Mouse (Mus musculus): ENCODE measurements around the gene Prpf6.

Gene Prpf6

DNA sequence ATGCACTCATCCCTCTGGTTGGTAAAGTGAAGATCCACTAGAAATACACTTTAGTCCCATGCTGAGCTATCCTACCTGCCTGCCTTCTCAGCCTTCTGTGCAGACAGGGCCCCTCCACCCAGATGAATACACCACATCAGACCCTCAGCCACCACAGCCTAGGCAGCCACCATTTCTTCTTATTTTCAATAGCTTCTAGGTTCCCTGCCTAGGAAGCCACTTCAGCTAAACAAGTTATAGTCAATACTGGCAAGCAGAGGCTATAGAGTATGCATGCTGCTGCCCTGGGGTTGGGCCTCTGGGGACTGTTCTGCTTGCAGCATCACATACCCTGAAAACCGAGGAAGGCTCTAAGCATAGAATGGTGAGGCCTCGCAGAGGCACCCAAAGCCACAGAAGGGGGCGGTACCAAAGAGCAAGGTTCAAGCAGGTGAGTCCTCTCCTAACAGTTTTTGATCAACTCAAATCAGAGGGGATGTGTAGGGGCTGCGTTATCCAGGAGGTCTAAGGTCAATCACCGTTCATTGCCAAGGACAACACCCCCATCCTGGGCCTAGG is at the start of gene Prpf6:
Gene Prpf6, plus strand, starts transcription at position 341 of the 558 bp plus-strand sequence.
- DNase-seq, result no peak

DNA sequence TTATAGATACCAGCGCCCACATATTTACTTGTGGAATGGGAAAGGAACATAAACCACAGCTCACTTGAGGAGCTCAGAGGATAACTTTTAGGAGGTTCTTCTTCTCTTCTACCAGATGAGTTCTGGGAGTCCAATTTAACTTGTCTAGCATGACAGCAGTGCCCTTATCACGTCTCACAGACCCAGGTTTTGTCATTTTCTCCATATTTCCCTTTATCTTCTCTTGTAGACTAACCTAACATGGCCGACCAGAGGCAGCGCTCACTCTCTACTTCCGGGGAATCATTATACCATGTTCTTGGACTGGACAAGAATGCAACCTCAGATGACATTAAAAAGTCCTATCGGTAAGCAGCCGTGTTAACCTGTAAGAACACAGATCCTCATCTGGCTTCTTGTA is 45.5 kb upstream of the Prpf6 start:
- no peak for DNase-seq

DNA sequence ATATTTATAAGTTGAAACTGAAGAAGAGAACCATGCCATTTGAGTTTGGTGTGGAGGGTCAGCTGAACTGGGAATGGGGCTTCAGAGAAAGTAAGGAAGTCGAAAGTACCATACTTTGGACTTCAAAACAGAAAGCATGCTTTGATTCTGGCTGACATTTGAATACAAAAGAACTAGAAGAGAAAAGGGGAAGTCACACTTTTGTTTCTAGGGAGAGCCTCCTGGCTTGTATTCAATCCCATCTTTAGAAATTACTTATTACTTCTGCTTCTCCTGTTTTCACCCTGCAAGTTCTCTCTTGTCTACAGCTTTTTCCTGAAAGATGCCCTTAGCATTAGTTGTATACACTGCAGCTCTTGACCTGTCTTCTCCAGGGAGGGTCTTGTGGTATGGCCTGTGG is 43.4 kb upstream of the Prpf6 start:
- DNase-seq, result no peak

DNA sequence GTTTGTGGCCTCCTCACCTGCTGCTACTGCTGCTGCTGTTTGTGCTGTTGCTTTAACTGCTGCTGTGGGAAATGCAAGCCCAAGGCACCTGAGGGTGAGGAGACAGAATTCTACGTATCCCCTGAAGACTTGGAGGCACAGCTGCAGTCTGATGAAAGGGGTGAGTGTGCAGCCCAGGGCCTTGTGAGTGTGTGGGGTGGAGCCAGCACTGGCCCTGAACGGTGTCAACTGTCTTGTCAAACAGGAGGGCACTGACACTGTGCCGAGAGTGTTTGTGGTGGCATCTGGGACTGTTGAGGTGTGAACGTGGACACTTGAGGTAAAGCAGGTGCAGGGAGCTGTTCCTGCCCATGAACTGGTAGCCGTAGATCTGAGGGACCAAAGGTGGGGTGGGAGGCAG is 43.0 kb upstream of the Prpf6 start:
- no peak for DNase-seq

DNA sequence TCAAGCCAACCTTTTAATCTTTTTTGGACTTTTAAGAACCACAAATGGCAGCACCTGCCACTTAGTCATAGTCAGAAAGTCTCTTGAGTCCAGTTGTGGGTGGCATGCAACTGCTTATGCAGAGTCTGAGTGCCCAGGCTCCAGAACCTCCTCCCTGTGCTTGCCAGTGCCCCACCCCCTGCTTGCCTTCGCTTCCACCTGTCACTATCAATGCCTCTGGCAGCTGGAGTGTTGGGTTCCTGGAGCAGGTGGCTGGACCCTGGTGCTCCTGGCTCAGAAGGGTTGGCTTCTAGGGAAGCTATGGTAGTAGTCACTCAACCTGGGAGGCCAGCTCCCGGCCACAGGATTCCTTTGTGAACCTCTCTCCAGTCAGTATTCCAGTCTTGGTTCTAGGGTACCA is 41.4 kb upstream of the Prpf6 start:
- DNase-seq, result no peak

DNA sequence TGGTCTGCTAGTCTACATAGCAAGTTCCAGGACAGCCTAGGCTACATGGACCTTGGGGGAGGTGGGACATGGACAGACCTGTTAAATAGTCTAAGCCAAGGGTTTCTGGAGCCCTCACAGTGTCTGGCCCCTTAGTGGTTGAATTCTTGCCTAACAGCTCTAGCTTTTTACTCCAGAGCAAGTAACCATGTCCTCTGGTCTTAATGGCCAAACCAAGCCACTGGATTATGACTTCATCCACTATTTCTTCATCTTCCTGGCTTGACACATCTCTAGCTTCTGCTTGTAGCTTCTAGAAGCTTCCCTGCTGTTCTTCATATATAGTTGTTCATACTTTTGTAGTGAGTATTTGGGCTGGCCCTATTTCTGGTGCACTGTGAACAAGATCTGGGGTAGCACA is 37.9 kb upstream of the Prpf6 start:
- DNase-seq, result no peak

DNA sequence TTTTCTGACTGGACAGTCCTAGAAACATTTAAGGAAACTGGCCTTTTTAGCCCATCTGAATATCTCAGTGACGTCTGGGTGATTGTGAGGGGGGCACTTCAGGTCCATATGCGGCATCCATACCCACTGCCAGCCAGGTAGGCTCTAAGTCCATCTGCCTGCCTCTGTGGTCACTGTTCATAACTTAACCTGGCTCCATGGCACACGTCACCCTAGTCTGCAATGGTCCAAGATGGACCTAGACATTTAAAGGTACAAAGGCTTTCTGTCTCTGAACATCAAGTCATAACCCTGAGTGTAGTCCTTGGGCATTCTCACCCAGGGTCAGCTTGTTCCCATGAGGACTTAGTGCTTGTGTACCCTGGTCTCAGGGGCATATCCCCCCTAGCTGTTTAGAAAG is 24.3 kb upstream of the Prpf6 start:
- no peak for DNase-seq

DNA sequence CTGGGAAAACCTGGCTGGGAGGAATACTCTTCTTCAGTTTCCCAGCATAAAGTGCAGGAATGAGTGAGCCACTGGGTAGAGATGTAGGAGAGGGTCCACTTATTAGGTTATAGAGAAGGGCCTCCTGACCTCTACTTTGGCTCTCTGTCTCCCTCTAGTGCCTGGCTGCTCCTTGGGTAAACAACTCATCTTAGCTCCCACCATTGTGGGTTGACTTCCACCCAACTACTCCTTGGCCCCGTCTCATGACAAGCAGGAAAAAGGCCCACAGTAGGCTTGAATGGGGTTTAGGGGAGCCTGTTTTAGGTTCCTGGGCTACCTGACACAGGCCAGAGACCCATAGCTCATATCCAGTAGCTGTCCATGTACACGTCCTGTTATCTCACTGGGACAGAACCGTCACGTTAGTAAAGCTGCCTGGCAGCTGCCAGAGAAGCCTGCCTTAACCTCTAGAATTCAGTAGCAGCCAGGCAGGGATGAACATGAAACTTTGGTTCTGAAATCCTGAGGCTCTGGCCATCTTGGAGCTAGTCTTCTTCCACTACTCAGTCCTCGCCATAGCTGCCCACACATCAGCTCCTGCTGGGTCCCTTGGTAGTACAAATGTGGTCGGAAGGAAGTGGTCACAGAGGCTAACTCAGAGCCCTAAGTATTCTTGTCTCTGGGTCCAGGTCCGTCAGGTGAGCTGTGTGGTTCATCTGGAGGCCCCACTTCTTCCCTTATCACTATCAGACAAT is 23.2 kb upstream of the Prpf6 start:
- DNase-seq, result peak in 1 of 2 experiments; percentile 60

DNA sequence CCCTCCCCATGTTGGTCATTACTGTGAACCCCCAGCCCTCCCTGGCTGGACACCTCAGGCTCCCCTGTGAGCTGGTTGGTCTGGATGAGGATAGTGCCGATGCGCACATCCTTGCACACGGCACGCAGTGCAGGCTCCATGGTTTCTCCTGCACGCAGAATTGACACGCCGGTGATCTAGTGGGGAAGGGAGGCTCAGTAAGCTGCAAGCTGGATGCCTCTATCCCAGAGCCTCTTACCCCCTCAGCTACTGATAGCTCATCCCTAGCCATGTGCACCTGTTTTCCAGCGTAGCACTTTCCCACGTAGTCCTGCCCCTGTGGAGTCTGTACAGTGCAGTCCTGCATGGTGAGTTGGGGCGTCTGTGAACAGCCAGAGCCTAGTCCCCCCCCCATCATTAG is 21.8 kb upstream of the Prpf6 start:
- DNase-seq, result no peak

DNA sequence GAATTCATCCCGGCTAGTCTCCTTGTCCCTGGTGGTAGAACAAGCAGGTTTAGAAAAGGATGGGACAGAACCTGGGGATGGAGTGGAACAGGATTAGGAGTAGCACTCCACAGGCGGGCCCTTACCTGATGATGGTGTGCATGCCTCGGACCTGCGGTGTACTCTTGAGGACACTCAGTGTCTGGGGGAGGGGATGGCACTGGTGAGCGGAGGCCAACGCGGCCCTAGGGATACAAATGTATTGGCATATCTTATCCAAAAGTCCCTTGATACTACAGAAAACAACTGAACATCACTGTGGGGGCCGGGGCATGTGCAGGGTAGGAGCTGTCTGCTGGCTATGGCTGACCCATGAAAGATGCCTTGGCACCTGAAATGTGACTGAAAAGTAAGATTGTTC is 21.3 kb upstream of the Prpf6 start:
- DNase-seq, result no peak

DNA sequence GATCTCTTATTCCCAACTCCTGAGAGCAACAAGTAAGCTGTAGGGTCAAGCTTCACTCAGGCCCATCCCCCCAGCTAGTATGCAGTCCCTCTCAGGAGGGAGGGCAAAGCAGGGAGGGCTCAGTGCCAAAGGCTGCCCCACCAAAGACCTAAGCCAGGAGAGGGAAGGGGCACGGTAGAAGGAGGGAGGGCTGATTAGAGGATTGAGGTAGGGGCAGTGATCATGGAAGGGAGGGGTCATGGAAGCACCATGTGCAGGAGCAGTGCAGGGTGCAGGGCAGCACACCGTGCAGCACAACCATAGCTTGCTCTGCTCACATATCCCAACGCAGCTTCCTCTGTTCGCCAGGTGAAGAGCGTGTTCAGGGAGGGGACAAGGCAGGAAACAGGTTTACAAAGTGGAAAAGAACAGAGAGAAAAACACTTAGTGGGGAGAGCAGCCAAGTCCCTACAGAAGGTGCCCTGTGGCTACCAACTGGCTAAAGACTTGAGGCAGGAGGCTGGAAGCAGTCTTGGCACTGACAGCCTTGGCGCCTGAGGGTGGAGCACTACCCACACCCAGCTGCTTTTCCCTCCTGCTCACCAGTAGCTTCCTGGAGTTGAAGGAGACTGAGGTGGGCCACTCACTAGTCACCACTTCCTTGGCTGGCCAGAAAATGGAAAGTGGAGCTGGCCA is 20.6 kb upstream of the Prpf6 start:
- DNase-seq, result no peak

DNA sequence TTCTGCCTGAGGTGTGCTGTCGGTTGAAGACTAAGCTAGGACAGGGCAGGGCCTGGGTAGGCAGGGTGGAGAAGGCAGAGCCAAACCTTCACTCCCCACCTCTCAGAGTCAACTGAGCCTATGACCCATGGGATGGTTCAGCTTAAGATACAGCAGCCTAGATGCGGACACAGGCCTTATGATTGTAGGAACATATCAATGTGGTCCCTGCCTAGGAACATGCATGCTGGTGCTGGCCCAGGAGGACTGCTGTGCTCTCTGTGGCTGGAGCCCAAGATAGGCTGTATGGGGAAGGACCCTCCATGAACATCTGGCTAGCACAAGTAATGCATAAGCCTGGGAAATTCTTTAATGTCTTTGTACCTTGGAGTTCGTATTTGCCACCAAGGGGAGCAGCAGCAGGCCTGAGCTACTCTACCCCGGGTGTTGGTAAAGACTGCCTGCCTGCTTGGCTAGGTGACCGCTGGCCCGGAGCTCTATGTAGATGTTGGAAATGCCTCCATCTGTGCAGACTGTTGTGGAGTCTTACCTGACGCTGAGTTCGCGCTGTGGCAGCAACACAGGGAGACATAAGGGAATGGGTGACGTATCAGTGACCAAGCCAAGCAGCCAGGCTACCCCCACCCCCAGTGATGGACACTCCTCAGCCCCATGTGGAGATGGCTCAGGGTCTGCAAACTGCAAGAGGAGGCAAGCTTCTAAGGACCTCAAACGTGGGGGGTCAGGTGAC is 19.6 kb upstream of the Prpf6 start:
- no peak for DNase-seq

DNA sequence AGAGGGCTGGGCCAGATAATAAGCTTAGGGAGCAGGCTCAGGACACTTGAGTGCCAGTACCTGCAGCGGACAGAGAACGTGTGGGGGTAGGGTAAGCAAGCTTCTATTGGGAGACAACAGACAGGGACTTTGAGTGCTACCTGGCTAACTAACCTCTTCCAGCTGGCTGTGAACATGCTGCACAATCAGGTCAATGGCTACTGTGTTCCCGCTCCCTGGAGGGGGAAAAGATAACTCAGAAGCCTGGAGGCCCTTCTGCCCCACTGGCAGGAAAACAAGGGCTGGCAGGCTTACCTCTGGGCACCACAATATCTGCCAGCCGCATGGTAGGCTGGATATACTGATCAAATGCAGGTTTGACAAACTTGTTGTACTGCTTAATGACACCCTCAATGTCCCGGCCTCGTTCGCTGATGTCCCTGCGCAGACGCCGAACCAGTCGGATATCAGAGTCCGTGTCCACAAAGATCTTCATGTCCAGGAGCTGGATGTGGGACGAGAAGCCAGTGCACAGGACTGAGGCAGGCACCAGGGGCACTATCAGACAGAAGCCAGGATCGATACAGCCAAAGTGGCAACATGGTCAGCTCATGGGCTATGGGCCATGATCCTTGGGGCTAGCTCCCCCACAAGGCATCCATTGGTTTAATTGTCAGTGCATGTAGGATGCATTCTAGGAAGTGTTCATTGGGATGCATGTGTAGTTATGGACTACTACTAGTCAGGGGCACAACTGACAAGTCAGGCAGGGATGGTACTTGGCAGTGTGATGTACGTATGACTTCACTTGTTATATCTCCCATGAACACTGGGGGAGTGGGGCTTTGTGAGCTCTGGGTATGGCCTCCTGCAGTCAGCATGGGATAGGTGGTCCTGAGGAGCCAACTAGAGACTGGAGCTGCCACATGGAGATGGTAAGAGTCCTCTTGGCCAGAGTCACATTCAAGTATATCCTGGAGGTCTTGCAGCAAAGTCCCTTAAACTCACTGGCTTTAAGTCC is 18.4 kb upstream of the Prpf6 start:
- DNase-seq, result no peak

DNA sequence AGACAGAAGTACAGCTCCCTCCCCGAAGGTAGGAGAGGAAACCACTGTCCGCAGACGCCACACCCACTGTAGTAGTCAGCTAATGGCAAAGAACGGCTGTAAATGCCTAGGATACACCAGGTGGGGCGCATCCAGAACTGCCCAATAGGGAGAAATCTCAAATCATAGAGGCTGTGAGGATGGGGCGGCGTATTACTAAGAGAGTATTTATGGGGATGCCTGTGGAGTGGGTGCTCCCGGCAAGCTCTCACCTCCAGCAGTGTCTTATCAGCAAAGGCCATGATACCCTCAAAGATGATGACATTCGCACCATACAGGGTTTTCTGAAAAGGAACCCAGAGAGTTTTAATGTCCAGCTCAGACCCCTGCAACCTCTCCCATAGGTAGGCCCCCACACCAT is 17.7 kb upstream of the Prpf6 start:
- no peak for DNase-seq

DNA sequence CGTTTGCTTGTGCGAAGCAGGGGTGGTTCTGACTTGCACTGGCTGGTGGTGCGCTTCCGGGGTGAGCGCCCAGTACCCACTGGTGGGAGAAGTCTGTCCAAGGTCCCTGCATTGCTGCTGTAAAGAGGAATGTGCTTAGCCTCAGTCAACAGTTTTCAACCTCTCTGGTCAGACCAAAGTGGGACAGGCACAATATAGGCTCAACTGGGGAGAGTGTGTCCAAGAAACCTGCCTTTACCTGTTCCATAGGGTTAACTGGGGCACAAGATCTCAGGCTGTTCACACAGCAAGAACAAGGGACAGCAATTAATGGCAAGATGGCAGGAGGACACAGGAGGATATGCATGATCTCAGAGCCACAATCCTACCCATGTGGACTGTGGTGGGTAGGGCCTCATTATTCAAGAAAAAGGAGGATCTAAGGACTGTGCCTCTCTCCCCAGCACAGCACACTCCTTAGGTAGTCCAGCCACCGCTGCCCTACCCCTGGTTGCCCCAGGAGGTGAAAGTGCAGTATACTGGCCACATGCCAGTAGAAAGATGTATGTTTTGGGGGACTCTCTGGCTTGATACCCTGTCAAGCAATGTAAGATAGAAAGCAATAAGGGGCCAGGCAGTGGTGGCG is 16.6 kb upstream of the Prpf6 start:
- DNase-seq, result no peak

DNA sequence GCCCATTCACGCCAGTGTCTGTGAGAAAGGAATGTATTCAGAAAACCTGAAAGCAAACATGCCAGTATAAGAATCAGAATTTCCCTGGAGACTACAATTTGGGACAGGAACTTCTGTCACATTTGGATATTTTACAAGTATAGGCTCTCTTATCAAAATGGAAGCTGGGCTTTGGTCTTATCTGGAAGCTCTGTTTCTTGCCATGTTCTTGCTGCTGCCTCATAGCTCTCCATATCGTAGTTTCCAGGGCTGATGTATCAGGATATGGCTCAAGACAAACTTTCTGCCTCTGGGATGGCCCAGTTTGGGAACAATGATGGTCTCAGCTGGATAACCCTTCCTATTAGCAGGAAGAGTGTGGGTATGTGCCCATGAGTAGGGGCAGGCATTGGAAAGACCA is 15.1 kb upstream of the Prpf6 start:
- DNase-seq, result no peak

DNA sequence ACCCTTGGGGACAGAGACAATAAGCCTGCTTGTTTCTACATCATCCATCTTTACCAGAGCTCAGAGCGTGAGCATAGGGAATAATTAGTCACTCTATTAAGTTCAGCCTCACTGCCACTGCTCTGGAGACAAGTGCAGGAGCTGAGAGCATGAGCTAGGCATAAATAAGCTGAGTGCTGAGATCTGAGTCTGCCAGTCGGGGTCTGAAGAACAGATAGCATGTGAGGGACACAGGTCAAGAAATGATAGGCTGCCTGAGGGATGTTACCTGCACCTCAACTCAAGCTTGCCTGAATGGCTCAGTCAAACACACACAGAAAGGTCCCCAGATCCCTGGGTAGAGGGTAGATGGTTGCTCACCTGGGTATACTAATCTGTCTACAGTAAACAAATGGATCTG is 14.5 kb upstream of the Prpf6 start:
- no peak for DNase-seq

DNA sequence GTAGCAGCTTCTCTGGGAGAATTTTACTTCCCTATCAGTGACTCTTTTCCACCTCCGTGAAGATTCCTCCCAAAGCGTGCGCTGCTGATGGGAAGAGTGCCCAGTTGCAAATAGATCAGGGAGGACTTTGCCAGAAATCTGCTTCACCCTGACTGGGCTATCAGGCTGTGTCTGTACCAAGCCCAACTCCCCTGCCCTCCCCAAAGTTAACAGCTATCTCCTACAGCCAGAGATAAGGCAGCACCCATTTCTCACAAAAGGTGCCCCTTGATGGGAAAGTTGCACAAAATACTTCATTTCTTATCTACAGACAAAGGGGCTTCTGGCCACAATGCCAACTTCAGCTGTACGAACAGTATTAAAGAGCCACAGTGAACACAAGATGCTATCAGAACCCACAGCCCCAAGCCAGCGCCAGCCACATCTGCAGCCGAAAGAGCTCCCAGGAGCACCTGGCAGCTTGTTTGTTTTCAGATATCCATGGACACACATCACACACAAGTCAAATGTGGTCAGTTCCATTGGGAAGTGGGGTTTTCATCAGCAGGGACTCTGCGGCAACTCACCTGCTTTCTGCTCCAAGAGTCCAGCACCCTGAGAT is 13.6 kb upstream of the Prpf6 start:
- no peak for DNase-seq

DNA sequence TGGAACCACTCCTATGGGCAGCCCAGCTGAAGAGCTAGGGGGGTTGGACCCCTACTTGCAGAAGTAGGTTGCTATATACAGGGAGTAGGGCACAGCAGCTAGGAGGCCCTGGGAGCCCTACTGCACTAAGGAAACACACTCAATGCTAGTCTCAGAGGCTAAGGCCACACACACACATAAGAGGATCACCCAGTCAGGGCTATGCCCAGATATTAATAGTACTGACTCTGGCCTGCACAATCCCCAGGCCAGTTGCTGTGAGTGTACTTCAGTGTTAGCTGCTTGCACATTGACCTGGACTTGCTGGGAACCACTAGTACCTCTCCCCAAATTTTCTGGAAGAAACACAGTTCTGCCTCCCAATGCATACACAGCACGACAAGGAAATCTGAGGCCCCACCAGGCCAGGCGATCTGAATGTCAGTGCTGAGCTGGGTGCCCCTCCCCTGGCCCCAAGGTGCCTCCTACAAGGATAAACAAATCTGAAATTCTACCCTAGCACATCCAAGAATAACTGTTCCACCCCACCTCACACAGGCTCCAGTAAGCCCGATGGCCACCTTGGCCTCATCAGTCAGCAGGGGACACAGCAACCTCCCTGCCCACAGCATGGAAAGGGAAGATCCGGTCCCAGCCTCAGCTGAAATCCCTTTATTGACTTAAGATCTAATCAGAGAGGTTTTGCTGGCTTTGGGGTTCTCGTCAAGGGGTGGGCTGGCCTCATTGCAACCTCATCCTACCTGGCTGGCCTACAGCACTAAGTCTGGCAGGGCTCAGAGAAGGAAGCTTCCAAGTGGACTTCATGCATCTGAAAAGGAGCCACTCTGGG is 12.7 kb upstream of the Prpf6 start:
- no peak for DNase-seq

DNA sequence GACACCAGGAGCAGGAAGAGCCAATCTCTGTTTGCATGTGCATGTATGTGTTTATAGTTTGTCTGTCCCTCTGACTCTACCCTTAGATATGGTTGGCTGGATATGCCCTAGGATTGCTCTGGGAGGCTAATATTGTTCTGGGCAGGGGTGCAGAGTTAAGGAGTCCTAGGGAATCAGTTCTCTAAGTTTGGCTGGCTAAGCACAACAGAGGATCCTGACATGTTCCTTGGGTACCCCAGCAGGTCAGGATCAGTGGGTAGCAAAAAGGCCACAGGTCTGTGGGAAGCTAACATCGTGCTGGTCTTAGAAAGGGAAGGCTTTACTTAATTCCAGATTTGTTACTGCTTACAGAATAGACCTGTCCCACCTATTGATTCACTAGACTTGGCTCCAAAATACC is 12.0 kb upstream of the Prpf6 start:
- DNase-seq, result no peak
